Mouse (Mus musculus): ENCODE measurements around the gene Dap.

The Dap gene

DNA sequence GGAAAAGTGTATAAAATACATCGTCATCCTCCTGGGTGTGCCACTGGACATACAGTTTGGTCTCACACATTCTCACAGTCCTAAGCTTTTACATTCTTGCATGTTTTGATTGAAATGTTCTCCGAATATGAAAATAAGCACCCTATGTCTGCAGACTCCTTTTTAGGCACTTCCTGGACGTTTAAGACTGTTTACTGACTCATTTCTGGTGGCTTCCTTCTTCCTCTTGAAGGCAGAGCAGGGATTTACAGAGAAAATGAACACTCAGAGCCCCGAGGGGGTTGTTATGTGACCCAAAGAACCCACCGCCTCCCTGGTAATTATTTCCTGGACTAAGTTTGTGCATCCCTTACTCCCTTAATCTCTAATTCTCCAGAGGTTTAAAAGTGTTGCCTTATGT, 13.8 kb downstream of the Dap start:
- no peak for DNase-seq (ENCODE audit: low spot score)

DNA sequence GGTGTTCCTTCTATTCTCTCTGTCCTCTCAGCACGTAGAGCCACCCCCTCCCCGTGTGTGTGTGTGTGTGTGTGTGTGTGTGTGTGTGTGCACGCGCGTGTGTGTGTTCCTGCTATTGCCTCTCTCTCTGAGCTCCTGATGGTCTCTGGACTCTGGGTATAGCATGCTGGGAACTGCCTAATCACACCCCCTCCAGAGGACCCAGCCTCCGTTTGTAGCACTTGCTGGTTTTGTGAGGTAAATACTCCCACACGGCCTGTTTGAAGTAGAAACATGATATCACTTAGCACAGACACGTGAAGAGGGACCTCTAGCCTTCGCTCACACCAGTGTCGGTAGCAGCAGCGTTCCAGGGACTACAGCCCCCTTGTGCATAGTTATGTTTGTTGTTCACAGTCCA, 14.5 kb downstream of the Dap start:
- DNase-seq (ENCODE audit: low spot score) = no peak

DNA sequence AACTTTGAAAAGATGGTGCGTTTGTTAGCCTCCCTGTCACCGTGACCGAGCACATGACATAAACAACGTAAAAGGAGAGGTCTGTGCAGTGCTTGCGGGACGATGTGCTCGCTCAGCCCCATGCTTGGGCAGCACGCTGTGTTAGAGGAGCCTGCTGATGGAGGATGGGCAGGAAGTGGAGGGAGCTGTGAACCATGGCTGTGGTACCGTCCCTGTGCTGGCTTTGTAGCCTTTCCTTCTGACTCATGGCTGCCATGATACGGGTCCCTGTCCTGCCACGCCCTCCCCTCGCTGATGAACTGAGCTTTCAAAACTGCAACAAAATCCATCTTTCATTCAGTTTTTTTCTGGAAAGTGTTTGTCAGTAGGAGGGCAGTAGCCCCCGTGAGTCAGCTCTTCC, 15.6 kb downstream of the Dap start:
- DNase-seq (ENCODE audit: low spot score) = no peak

DNA sequence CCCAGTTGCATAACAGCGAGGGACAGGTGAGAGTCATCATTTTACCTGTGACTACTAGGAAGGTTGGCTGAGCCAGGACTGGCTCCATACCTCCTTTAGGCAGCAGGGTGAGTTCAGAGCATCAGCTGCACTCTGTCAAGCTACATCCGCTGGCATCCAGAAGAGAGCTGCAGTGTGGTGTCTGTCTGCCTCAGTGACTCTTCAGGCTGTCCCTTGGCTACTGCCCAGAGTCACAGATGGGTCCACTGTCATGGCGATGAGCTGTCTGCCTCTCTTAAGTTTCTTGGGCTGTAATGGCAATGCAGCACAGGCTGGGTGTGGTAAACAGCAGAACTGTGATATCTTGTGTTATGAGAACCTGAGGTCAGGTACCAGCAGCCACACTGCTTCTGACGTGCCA, 16.1 kb downstream of the Dap start:
- no peak for DNase-seq (ENCODE audit: low spot score)

DNA sequence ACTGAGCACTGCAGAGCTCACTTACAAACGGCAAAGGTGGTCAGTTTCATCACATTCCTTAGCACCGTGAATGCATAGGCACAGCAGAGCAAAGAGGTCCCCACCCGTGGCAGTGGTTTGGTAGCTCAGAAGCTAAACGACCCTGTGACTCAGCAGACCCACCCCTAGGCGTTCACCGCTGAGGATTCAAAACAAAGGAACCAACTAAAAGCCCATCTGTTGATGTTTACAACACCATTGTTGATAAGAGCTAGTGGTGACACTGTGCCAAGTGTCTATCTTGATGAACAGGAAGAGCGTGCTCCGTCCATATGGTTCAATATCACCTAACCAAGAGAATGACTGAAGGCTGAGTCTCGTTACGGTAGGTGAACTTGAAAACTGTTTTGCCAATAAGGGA, 19.1 kb downstream of the Dap start:
- DNase-seq (ENCODE audit: low spot score) = no peak

DNA sequence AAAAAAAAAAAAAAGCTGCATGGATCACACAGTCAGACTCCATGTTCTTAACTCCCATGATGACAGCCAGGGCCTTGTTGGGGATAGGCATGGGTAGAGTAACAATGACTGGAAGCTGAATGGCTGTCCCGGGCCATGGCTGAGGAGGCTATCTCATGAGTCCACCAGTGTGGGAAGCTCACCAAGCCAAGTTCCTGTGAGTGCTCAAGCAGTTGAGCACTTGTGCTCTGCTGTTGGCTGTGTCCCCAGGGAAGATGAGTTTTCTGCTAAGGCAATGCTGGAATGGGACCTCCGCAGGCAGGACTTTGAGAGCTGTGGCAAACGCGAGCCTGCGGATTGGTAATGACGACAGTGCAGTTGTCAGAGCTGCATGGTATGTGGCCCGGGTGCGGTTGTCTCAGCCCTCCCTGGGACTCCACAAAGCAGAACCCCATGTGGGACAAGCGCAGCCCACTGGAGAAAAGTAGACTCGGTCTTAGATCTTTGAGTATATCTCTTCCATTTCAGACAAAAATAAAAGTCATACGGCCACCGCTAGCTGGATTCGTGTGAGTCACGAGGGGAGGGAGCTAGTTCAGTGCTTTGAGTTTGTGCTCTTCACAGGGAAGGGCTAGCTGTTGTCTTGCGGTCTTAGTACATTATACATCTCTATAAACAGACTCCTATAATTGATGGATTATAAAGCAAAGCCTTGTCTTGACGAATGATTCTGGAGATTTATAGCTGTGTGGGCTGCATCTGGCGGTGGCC, 20.8 kb downstream of the Dap start:
- DNase-seq (ENCODE audit: low spot score) = no peak

DNA sequence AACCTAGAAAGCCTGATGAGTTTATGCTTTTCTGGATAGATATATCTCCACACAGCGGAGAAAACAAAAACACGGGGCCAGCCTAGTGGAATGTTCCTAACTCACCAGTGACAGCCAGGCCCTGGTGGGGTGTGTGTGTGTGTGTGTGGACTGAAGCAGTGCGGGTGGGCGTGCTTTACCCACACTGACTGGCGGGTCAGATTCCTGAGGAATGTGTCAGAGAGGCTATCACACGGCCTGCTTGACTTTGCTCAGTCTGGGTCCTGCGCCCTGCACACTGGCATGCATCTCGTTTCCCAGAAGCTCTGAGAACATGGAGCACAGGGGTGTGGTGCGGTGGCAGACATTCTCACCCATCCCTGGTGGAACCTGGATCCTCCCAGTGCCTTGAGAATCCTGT, 21.8 kb downstream of the Dap start:
- no peak for DNase-seq (ENCODE audit: low spot score)

DNA sequence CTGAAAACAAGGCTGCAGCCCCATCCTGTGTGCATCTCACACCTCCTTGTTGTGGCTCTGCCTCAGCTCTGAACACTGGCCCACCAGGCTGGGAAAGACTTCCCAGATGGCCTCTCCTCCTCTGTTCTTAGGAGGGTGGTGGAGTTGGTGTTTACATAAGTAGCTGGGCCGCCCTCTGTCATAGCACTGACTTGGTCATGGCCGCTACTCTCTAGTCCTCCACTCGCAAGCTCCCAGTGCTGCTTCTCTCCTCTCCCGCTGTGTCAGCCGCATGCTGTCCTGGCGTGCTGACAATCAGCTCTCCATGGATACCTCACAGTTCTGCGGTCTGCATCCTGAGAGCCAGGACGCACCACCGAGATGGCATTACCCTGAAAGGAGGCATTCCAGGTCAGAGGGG, 22.9 kb downstream of the Dap start:
- no peak for DNase-seq (ENCODE audit: low spot score)

DNA sequence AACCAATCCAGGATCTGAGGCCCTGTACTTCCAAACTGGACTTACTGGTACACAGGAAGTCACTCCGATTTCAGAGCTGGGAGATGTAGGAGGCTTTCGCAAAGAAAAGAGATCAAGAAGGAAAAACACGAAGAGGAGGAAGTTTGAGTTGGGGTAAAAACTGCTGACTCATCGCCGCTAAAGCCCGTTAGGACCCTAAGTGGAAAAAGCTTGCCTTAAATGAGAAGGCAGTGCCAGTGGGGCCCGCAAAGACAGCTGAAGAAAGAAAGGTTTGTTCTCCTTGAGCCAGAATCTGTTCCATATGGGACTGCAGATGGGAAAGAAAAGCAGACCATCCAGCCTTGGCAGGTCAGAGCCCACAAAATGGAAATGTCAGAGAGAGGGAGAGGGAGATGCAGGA, 24.8 kb downstream of the Dap start:
- DNase-seq (ENCODE audit: low spot score) = no peak

DNA sequence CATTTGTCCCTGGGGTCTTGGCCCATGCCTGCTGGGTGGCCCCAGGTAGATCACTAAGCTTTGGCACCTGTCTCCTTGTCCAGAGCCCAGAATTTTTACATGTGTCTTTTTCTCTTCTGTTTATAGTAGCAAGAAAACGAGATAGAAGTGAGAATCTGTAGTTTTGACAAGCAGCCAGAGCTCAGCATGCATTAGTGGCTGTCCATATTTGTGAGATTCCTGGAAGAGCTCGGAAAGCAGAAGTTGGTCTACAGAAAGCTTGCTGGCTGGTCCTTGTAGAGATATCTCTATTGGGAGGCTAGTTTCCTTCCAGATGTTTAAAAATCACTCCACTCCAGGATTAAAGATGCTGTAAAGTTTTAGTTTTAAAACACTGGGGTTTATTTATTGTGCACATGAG, 25.9 kb downstream of the Dap start:
- no peak for DNase-seq (ENCODE audit: low spot score)

DNA sequence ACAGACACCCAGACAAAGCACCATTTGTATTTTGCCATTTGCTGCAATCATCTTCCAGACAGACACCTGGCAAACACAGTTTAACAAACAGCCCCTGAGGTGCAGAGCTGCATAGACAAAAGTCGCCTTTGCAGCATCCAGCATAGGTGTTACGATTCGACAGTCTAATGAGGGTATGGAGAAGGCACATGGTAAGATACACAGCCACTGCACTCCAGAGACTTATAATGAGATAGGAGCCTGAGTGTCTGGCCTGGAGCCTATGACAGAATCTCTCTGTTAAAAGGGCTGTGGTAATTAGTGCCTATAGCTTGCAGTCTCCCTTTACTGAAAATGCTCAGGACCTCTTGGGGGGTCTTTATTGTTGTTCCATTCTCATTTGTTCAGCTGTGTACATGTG, 26.6 kb downstream of the Dap start:
- no peak for DNase-seq (ENCODE audit: low spot score)

DNA sequence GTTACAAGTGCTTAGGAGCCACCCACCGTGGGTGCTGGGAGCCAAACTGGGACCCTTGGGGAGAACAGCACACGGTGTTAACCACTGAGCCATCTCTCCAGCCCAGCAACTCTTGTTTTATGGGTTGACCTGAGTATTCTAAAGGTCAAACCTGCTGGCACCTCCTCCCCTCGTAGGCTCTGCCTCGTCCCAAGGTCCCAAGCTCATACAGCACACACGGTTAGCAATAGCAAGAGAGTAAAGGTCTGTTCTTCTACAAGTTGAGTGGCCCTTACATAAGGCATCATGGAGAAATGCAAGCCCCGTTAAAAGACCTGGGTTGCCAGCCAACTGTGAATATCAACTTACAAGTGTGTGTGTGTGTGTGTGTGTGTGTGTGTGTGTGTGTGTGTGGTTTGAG, 27.1 kb downstream of the Dap start:
- DNase-seq (ENCODE audit: low spot score) = no peak

DNA sequence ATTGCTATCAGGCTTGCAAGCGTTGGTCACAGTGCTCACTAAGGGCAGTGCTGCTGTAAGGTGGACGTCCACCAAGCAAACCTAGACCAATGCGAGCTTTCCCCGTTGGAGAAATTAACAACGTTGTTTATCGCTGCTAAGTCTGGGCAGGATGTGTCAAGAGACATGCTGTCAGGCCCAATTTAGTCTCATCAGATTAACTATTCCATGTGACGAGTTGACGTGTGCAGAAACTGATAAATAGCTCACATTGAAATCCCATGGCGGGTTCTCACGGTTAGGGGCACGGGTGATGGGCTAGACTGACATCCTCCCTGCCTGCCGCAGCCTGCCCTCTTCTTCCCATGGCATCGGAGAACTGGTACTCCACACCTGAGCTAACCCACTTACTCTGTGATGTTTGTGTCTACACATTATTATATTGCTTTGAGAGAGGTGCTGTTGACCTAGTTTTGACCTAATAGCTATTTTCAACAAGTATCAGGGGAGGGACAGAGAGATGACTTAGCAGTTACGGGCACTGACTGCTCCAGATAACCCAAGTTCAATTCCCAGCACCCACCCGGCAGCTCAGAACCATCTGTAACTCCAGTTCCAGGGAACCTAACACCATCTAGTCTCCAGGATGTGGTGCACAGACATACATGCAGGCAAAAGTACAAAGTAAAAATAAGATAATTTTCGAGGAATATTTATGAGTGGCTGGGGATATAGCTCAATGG, 28.6 kb downstream of the Dap start:
- DNase-seq (ENCODE audit: low spot score) = no peak

DNA sequence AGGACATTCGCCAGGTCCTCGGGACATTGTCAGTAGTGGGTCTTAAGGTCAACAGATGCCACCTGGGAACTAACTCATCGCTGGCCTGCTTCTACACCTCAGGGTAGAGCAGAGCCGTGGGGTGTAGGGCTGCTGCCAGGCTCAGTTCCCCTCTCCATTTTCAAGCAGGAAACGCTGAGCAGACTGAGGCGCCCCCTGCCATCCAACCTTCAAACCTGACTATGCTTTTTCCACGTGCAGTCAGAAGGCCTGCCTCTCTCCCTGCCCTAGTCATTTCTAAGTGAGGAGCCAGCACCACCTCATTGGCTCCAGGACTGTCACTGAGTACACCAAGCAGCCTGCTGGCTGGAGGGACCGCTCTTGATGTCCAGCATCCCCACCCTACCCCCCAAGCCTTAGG, 29.3 kb downstream of the Dap start:
- DNase-seq (ENCODE audit: low spot score) = no peak

DNA sequence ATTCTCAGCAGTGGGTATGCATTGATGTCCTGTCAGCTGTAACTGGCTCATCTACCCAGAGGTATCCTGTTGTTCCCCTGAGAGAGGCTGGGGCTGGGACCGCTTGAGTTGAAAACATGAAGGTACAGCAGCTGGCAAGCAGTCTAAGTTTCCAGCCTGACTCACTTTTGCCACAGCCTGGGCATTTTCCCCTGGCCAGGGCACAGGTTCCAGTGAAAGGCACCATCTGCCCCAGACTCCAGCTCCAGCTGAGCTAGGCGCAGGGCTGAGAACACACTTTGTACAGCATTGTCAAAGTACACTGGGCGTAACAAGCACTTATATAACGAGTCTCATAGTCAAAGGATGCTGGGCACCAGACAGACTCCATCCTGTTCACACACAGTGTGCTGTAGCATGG, 29.8 kb downstream of the Dap start:
- no peak for DNase-seq (ENCODE audit: low spot score)

DNA sequence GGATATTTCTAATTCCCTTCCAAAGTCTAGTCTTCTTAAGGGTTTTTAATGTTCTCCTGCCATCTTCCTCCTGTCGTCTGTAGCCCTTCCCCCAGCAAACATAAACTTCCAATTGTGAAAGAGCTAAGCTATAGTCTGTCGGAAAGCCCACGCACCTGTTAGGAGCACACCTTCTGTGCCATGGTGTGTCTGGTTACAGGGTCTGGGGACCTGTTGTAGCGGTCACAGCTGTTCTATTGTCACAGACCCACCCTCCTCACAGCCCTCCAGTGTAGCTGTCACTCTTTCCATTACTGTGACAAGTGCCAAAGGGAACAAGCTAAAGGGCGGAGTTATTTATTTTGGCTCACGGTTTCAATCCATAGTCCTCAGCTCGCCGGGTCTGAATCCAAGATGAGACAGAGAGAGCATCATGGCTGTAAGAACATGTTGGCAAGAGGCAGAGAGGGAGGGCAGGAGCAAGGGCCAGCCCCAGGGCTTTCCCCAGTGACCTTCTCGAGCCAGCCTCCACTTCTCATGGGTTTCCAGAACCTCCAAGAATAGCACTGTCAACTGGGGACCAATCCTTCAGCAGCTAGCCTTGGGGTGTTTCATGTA, 30.9 kb downstream of the Dap start:
- DNase-seq (ENCODE audit: low spot score) = no peak

DNA sequence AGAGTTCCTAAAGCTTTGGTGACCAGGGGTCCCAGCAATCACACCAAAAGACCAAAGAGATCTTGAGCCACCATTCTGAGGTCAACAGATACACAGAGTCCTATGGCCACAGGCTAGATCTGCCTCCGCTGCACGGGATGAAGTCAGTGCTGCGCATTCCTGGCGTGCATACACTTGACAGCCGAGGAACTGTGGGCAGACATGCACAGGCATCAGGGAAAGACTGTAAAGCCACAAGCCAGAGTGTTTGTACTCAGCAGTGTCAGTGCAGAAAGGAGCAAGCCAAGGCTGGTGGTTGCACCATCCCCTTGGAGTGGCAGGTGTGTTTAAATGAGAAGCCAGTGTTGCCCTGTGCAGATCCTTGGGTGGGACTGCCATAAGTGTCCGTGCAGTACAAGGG, 31.6 kb downstream of the Dap start:
- DNase-seq (ENCODE audit: low spot score) = no peak

DNA sequence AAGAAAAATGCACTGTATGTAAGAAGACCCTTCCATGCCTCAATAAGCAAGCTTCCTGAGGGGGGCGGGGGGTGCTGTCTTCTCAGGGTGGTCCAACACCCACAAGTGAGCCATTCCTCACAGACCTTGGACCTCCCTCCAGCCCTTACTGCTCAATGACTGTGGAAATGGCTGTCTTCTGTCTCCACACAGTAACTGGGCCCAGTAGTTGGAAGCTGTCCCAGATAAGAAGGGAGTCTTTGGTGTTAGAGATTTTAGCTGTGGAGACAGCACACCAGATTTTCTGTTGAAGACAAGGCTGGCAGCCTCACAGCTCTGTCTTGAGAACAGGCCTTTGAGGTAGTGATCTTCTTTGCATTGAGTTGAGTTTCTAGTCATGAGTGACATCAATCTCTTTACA, 33.2 kb downstream of the Dap start:
- DNase-seq (ENCODE audit: low spot score) = no peak

DNA sequence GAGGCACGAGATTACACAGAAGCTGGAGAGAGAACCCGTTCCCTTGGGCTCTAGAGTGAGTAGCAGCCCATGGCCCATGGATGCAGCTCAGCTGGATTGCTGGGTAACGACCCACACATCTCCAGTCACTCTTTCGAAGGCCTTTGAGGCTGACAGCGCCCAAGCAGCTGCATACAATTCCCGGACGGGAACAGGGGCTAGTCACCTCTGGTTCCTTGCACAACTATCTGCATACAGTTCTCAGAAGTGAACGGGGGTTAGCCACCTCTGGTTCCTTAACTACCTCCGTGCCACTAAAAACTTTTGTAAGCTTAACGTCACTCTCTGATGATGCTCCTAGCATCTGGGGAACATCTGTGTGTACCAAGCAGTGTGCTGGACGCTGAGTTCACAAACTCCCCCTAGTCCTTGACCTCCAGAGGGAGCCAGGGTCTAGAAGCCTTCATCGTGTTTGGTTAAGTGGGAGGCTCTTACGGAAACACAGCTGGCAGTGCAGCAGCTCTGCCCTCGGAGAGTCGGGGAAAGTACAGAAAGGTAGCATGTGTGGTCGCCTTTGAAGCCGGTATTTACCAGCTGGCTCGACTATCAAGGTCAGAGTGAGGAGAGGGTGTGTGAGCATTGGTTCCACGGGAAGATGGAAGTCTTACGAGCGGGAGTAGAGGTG, 34.0 kb downstream of the Dap start:
- no peak for DNase-seq (ENCODE audit: low spot score)

DNA sequence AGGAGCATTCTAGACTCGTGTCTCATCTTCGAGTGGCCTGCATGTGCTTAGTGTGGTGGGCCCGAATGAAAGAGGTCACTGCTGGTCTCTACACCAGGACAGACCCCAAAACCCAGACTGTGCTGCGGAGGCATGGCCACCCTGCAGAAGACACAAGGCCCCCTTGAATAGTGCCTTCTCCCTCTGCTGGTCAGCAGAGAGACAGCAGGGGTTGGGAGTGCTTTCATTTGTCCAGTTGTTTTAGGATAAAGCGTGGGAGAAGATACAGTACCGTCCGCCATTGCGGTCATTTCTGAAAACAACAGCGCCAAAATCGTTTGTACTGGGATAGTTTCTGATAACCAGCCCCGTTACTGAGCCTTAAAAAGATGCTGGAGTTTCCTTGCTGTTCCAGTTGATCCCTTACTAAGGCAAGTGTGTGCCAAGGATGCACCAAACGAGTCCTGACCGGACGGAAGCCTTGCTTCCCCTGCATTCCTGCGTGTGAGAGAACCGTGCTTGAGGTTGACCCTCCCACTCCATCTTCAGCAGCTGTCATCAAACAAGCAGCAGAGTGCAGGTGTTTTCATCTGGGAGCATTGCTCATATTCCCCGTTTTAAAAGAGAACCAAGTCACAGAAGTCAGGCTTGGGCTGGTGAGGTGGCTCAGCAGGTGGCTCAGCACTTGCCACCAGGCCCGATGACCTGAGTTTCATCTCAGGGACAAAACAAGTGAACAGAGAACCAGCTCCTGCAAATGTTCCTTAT, 34.8 kb downstream of the Dap start:
- DNase-seq (ENCODE audit: low spot score) = no peak

DNA sequence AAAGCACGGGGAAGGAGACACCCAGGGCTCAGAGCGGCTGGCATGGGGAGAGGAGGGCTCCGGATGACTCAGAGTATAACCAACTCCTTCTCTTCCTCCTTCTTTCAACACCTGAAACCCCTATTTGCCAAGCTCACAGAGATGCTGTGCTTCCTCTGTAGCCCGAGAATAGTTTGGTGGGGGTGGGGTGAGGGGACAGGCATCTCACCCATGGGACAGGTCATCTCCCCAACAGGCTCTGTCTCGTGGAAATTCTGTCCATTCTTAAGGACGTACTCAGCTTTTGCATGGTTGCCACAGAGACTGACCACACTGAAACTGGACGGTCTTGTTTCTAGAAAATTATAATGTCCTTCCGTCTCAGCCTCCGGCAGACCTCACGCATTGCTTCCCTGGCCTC, 37.0 kb downstream of the Dap start:
- DNase-seq (ENCODE audit: low spot score) = no peak

DNA sequence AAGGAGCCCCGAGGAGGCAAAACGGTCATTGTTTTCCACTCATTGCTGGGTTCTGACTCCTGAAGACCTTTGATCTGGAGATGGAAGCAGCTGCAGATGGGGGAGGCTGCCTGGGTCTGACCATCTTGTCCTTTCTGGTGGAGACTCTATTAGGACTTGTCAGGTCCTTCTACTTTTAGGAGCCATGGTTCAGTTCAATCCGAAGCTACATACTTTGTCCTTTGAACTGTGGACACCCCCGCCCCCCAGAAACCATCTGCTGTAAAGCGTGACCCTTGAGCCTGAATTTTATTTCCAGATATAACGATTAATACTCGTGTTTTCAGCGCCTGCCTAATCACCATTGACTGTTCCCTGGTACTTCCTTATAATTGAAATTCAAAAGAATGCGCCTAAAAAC, 38.2 kb downstream of the Dap start:
- no peak for DNase-seq (ENCODE audit: low spot score)

Data from spleen, adult 12 weeks (tissue).